Mouse (Mus musculus) myocyte (in vitro differentiated cells): Measurements from ENCODE around the gene Mgmt. TPM values are rescaled to one million over a fixed set of nuclear protein-coding genes. Genes with fewer than 3 reads are reported as not detected.
A peak's percentile ranks its signal among the peaks of the same experiment; 100 is the strongest.

ENCODE experiments used
- H3K27me3 ChIP-seq: one replicate; pipeline ENCODE4 v1.6.1; 2011; ENCODE audit not compliant: control insufficient read depth, insufficient read depth, insufficient read length
- H3K36me3 ChIP-seq: one replicate; pipeline ENCODE4 v1.6.1; 2011; ENCODE audit not compliant: control insufficient read depth, insufficient read depth
- H3K4me2 ChIP-seq: one replicate; pipeline ENCODE4 v1.6.1; 2011; ENCODE audit warnings: low read depth, control low read depth
- H3K4me3 ChIP-seq: one replicate; pipeline ENCODE4 v1.5.1; 2011; ENCODE audit warnings: mild to moderate bottlenecking, control low read depth, moderate library complexity
- H3K79me2 ChIP-seq: one replicate; pipeline ENCODE4 v1.6.1; 2011; ENCODE audit not compliant: control insufficient read depth, insufficient read depth
- H3ac ChIP-seq: one replicate; pipeline ENCODE4 v1.6.1; 2011; ENCODE audit not compliant: control insufficient read depth, insufficient read length
- CEBPB ChIP-seq: IDR thresholded peaks from 2 replicates; pipeline ENCODE4 v1.6.1; 2011; ENCODE audit warnings: mild to moderate bottlenecking, moderate library complexity; ENCODE audit not compliant: poor library complexity, insufficient read depth, severe bottlenecking
- E2F4 ChIP-seq: IDR thresholded peaks from one replicate; pipeline ENCODE4 v1.6.1; 2011; ENCODE audit warnings: mild to moderate bottlenecking, control low read depth, moderate library complexity; ENCODE audit not compliant: insufficient read depth
- MAX ChIP-seq: IDR thresholded peaks from one replicate; pipeline ENCODE4 v1.6.1; 2011; ENCODE audit warnings: low read depth, mild to moderate bottlenecking, control low read depth
- MYOD1 ChIP-seq, 3 experiments: IDR thresholded peaks; one replicate each; pipeline ENCODE4 v1.6.1; 2011; ENCODE audit warnings: control low read depth in 2 of 3, low read depth in 2 of 3, mild to moderate bottlenecking in 2 of 3, moderate library complexity in 1 of 3; ENCODE audit not compliant: insufficient read length in 2 of 3, control insufficient read depth in 1 of 3
- MYOG ChIP-seq, 3 experiments: IDR thresholded peaks; one replicate each; pipeline ENCODE4 v1.6.1; 2011; ENCODE audit warnings: control low read depth in 2 of 3, low read depth in 2 of 3, mild to moderate bottlenecking in 2 of 3; ENCODE audit not compliant: insufficient read length in 2 of 3, control insufficient read depth in 1 of 3, insufficient read depth in 1 of 3
- POLR2A ChIP-seq: IDR thresholded peaks from one replicate; pipeline ENCODE4 v1.6.1; 2011; ENCODE audit warnings: low read depth, mild to moderate bottlenecking, control low read depth, moderate library complexity; ENCODE audit not compliant: insufficient read length
- POLR2AphosphoS2 ChIP-seq: IDR thresholded peaks from one replicate; pipeline ENCODE4 v1.6.1; 2011; ENCODE audit warnings: low read depth, control low read depth; ENCODE audit not compliant: insufficient read length
- REST ChIP-seq: IDR thresholded peaks from one replicate; pipeline ENCODE4 v1.6.1; 2011; ENCODE audit warnings: mild to moderate bottlenecking, control low read depth, moderate library complexity; ENCODE audit not compliant: insufficient read depth, insufficient read length
- SRF ChIP-seq: IDR thresholded peaks from one replicate; pipeline ENCODE4 v1.6.1; 2011; ENCODE audit warnings: low read depth; ENCODE audit not compliant: control insufficient read depth, insufficient read length
- TCF12 ChIP-seq: IDR thresholded peaks from one replicate; pipeline ENCODE4 v1.6.1; 2011; ENCODE audit warnings: mild to moderate bottlenecking, control low read depth; ENCODE audit not compliant: poor library complexity, insufficient read depth, severe bottlenecking
- TCF3 ChIP-seq: IDR thresholded peaks from one replicate; pipeline ENCODE4 v1.6.1; 2011; ENCODE audit warnings: low read depth, control low read depth; ENCODE audit not compliant: insufficient read length
- USF1 ChIP-seq: IDR thresholded peaks from one replicate; pipeline ENCODE4 v1.6.1; 2011; ENCODE audit warnings: low read depth, mild to moderate bottlenecking, control low read depth, moderate library complexity
- polyA plus RNA-seq: library from polyadenylated mRNA; unstranded; fragments of >200 nt; fragmentation: generic; extraction: Trizol; gene quantifications from one replicate; pipeline ENCODE4 v1.2.1, GENCODE M21; 2012; ENCODE audit warnings: missing spikeins

The Mgmt gene
- polyA plus RNA-seq, 1 experiment: 1.3 TPM

GRCm38 (mm10) chr7:136953251-136953650 lies 58.8 kb downstream of the Mgmt start:
- Histone ChIP-seq H3K36me3 (no peaks in the 10 kb centered on the region), H3ac (no peak overlapping the region), H3K27me3 (no peaks in the 10 kb centered on the region), H3K4me2 (no peak overlapping the region), H3K4me3 (no peak overlapping the region), H3K79me2 (no peaks in the 10 kb centered on the region)
- TF ChIP-seq E2F4 (no peak), MYOG (IDR thresholded peaks at IDR 0.05; ENCODE audit: control insufficient read depth in 1 of 3, insufficient read depth in 1 of 3, insufficient read length in 2 of 3, low read depth in 2 of 3) (no peak), TCF3 (no peak), USF1 (no peak)

- Histone ChIP-seq H3K79me2 (no peaks in the 10 kb centered on the region), H3K36me3 (no peaks in the 10 kb centered on the region), H3K27me3 (no peaks in the 10 kb centered on the region), H3K4me2 (no peak overlapping the region), H3ac (no peak overlapping the region), H3K4me3 (no peak overlapping the region)
- TF ChIP-seq POLR2AphosphoS2 (no peak), MYOD1 (IDR thresholded peaks at IDR 0.05; ENCODE audit: control insufficient read depth in 1 of 3, insufficient read length in 2 of 3, low read depth in 2 of 3) (no peak), TCF12 (no peak), POLR2A (no peak), USF1 (no peak), MYOG (IDR thresholded peaks at IDR 0.05; ENCODE audit: control insufficient read depth in 1 of 3, insufficient read depth in 1 of 3, insufficient read length in 2 of 3, low read depth in 2 of 3) (no peak), MAX (no peak), TCF3 (no peak), CEBPB (no peak), E2F4 (no peak), REST (no peak), SRF (no peak)
Observed at GRCm38 (mm10) chr7:136972361-136972760, 77.9 kb downstream of the Mgmt start.

GRCm38 (mm10) chr7:136975001-136975400 lies 80.6 kb downstream of the Mgmt start:
- Histone ChIP-seq H3ac (no peak overlapping the region), H3K4me2 (no peak overlapping the region), H3K27me3 (no peaks in the 10 kb centered on the region), H3K4me3 (no peak overlapping the region), H3K36me3 (no peaks in the 10 kb centered on the region), H3K79me2 (no peaks in the 10 kb centered on the region)
- TF ChIP-seq TCF3: no peak
- TF ChIP-seq MAX: no peak
- TF ChIP-seq REST: no peak
- TF ChIP-seq POLR2AphosphoS2: no peak
- TF ChIP-seq MYOG (IDR thresholded peaks at IDR 0.05; ENCODE audit: control insufficient read depth in 1 of 3, insufficient read depth in 1 of 3, insufficient read length in 2 of 3, low read depth in 2 of 3): no peak
- no peak for TF ChIP-seq CEBPB
- TF ChIP-seq POLR2A: no peak
- TF ChIP-seq SRF: no peak
- TF ChIP-seq TCF12: no peak
- TF ChIP-seq E2F4: no peak
- no peak for TF ChIP-seq USF1
- no peak for TF ChIP-seq MYOD1 (IDR thresholded peaks at IDR 0.05; ENCODE audit: control insufficient read depth in 1 of 3, insufficient read length in 2 of 3, low read depth in 2 of 3)

- Histone ChIP-seq H3K4me3 (no peak overlapping the region), H3K36me3 (no peaks in the 10 kb centered on the region), H3ac (no peak overlapping the region), H3K27me3 (no peaks in the 10 kb centered on the region), H3K79me2 (no peaks in the 10 kb centered on the region), H3K4me2 (no peak overlapping the region)
- TF ChIP-seq TCF3: no peak
- TF ChIP-seq MYOD1 (IDR thresholded peaks at IDR 0.05; ENCODE audit: control insufficient read depth in 1 of 3, insufficient read length in 2 of 3, low read depth in 2 of 3): no peak
- no peak for TF ChIP-seq SRF
- TF ChIP-seq POLR2A: no peak
- TF ChIP-seq MAX: no peak
- TF ChIP-seq TCF12: no peak
Observed at GRCm38 (mm10) chr7:136997456-136997855, 103.0 kb downstream of the Mgmt start.

GRCm38 (mm10) chr7:137000703-137001102 lies 106.3 kb downstream of the Mgmt start:
- H3K79me2 ChIP-seq: no peaks in the 10 kb centered on the region
- no peak overlapping the region for H3ac ChIP-seq
- H3K36me3 ChIP-seq: no peaks in the 10 kb centered on the region
- no peak for TF ChIP-seq E2F4
- peak in 1 of 3 experiments; percentile 46 for TF ChIP-seq MYOD1 (IDR thresholded peaks at IDR 0.05; ENCODE audit: control insufficient read depth in 1 of 3, insufficient read length in 2 of 3, low read depth in 2 of 3)
- peak in 1 of 3 experiments; percentile 53 for TF ChIP-seq MYOG (IDR thresholded peaks at IDR 0.05; ENCODE audit: control insufficient read depth in 1 of 3, insufficient read depth in 1 of 3, insufficient read length in 2 of 3, low read depth in 2 of 3)
- no peak overlapping the region for H3K4me2 ChIP-seq
- no peaks in the 10 kb centered on the region for H3K27me3 ChIP-seq
- H3K4me3 ChIP-seq: no peak overlapping the region
